Mouse (Mus musculus): ENCODE data around the gene 9230112D13Rik.

9230112D13Rik gene

GRCm38 (mm10) chr14:34522701-34523100 lies at the start of gene 9230112D13Rik:
9230112D13Rik (minus strand) TSS chr14:34522801.
- no peak for DNase-seq

GRCm38 (mm10) chr14:34571610-34572387 lies 49.2 kb upstream of the 9230112D13Rik start:
- DNase-seq = no peak

- no peak for DNase-seq
Measured at GRCm38 (mm10) chr14:34570903-34571302, 48.3 kb upstream of the 9230112D13Rik start.

- DNase-seq = peak; percentile 78
Measured at GRCm38 (mm10) chr14:34570294-34570693, 47.7 kb upstream of the 9230112D13Rik start.

GRCm38 (mm10) chr14:34569534-34570194 lies 47.1 kb upstream of the 9230112D13Rik start:
- DNase-seq = no peak

GRCm38 (mm10) chr14:34568626-34569025 lies 46.0 kb upstream of the 9230112D13Rik start:
- no peak for DNase-seq

GRCm38 (mm10) chr14:34567697-34568096 lies 45.1 kb upstream of the 9230112D13Rik start:
- DNase-seq = no peak

- no peak for DNase-seq
Measured at GRCm38 (mm10) chr14:34566530-34566929, 43.9 kb upstream of the 9230112D13Rik start.

- DNase-seq = no peak
Measured at GRCm38 (mm10) chr14:34565711-34566110, 43.1 kb upstream of the 9230112D13Rik start.

- no peak for DNase-seq
Measured at GRCm38 (mm10) chr14:34564646-34565045, 42.0 kb upstream of the 9230112D13Rik start.

- no peak for DNase-seq
Measured at GRCm38 (mm10) chr14:34562393-34562792, 39.8 kb upstream of the 9230112D13Rik start.

- DNase-seq = no peak
Measured at GRCm38 (mm10) chr14:34561647-34562046, 39.0 kb upstream of the 9230112D13Rik start.

GRCm38 (mm10) chr14:34558947-34559346 lies 36.3 kb upstream of the 9230112D13Rik start:
- DNase-seq = no peak

GRCm38 (mm10) chr14:34555211-34555610 lies 32.6 kb upstream of the 9230112D13Rik start:
- no peak for DNase-seq

- no peak for DNase-seq
Measured at GRCm38 (mm10) chr14:34554047-34554446, 31.4 kb upstream of the 9230112D13Rik start.

- DNase-seq = no peak
Measured at GRCm38 (mm10) chr14:34553470-34553869, 30.9 kb upstream of the 9230112D13Rik start.

- DNase-seq = no peak
Measured at GRCm38 (mm10) chr14:34552226-34552625, 29.6 kb upstream of the 9230112D13Rik start.

- DNase-seq = peak; percentile 84
Measured at GRCm38 (mm10) chr14:34549004-34549671, 26.5 kb upstream of the 9230112D13Rik start.

- DNase-seq = peak; percentile 59
Measured at GRCm38 (mm10) chr14:34548391-34549001, 25.9 kb upstream of the 9230112D13Rik start.

GRCm38 (mm10) chr14:34544545-34544944 lies 21.9 kb upstream of the 9230112D13Rik start:
- DNase-seq = no peak

GRCm38 (mm10) chr14:34544001-34544400 lies 21.4 kb upstream of the 9230112D13Rik start:
- no peak for DNase-seq

GRCm38 (mm10) chr14:34543596-34543995 lies 21.0 kb upstream of the 9230112D13Rik start:
- DNase-seq = no peak

- no peak for DNase-seq
Measured at GRCm38 (mm10) chr14:34541896-34542295, 19.3 kb upstream of the 9230112D13Rik start.
